Mouse (Mus musculus): ENCODE results near the gene Lrp6. TPM values are rescaled to one million over a fixed set of nuclear protein-coding genes. Genes with fewer than 3 reads are reported as not detected.

Gene Lrp6
- polyA plus RNA-seq, 1 experiment = 26.8 TPM

DNA sequence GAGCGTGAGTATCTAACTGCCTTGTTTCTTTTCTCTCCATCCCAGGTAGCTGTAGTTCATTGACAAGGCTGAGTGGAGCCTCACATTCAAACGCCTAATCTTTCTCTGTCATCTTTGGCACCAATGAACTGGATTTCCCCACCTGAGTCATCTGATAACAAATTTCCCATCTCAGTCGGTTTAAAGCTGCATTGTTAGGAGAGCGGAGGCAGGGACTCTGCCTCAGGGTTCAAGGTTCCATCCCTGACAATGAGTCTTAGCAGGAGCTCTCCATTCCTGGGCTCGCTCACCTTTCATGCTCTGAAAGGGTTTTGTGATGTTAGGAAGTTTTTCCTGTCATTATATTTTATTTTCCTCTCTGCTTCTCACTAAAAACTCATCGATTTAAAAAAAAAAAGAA lies 11.3 kb upstream of the Lrp6 start:
- DNase-seq (ENCODE audit: extremely low spot score in 1 of 2, low spot score in 1 of 2) = no peak

DNA sequence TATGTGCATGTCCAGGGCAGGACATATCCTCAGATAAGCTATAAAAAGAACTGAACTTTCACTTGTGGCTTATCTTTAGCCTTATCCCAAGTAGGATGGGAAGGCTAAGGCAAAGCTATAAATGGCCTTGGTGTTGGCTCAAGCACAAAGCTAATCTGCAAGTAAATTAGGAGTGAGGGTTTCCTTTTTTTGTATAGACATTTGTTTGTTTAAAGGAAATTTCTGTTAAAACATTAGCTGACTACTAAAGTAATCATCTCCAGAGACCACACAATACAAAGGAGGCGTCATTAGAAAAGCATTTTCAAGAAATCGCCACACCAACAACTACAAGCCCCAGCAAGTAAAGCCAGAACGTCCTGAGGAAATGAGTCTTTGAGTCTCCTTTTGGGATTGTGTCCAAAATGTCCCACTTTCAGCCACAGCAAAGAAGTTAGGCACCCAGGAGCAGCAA lies 8.6 kb upstream of the Lrp6 start:
- no peak for DNase-seq (ENCODE audit: extremely low spot score in 1 of 2, low spot score in 1 of 2)

DNA sequence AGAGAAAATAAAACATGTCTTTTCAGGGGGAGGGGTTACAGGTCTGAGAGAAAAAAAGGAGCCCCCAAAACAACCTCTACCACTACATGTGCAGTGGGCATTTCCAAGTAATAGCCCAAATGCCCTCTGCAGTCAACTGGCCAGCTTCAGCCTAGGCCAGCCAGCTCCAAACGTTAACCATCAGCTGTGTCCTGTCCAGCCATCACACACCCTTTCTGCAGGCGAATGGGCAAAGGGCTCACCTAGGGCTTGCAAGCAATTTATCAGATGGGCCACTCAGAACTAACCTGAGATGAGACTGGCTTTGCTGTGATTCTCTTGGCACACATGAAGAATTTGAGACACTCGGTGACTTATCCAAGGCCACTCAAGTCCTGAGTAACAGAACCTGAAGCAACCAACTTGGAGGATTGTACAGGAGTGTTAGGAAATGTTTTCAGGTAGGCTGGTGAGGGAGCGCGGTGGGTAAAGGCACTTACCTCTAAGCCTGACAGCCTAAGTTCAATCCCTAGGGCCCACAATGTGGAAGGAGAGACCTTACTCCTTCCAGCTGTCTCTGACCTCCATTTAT lies 1.3 kb upstream of the Lrp6 start:
- DNase-seq (ENCODE audit: extremely low spot score in 1 of 2, low spot score in 1 of 2) = no peak

DNA sequence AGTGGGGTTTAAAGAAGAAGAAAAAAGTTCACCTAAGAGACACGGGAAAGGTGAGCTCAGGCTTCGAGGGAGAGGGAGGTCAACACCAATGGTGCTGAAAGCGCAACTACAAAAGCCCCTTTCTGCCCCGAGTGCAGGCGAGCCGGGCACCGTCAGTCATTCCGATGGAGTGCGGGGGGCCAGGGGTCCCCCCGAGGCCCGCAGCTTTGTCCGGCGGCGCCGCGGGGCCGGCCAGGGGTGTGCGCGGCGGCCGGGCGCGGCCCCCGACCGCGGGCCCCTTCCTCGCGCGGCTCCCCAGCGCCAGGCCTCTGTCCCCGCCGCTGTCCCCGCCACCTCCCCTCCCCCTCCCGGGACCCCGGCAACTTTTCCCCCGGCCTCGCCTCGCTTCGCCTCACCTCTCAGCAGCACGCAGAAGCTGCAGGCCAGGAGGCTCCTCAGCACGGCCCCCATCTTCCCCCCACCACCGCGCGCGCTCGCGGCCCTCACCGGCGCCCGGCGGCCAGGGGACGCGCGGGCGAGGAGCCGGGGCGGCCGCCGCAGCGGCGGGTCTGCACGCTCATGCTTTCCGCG lies 432 bp downstream of the Lrp6 start:
- no peak for DNase-seq (ENCODE audit: extremely low spot score in 1 of 2, low spot score in 1 of 2)

DNA sequence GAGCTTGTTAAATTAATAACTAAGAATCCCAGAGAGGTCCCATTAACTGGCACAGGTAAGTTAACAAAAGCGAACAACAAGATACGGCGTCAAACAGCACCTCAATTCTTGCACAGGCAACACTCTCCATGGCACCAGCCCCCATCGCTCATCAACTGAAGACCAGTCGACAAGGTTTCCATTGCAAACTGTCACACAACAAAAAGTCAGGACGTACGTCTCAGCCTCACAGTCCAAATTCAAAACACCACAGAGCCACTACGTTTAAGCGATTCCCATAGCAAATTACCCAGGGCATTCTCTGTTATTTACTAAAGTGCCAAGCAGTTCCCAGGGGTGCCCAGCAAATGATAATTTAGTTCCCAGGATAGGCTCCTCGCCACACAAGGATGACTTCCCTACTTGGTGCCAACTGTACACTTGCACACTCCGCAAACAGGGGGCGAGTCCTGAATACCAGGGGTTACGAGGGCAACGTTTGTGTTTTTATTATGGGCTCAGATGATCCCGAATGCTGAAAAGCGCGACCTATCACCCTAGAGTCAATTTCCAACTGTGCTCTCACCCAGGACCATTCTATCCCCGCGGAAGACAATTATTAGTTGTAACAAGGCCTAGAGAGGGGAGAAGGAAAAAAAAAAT lies 1.0 kb downstream of the Lrp6 start:
- DNase-seq (ENCODE audit: extremely low spot score in 1 of 2, low spot score in 1 of 2) = no peak

DNA sequence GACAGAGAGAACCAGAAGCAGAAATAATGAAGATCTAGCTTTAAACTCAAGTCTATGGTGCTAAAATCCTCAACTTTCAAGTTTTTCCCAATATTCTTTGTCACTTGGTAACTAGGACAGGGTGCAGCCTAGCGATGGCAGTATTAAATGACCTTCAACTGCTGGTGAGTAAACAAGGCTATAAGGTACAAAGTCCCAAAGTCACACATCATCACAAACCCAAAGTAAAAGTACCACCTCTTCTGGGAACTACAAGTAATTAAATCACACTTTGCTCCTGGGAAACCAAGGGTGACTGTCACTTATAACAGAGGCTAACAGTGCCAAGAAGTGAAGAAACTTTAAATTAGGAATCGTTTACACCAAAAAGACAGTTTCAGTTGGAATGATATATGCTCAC lies 2.2 kb downstream of the Lrp6 start:
- DNase-seq (ENCODE audit: extremely low spot score in 1 of 2, low spot score in 1 of 2) = no peak

DNA sequence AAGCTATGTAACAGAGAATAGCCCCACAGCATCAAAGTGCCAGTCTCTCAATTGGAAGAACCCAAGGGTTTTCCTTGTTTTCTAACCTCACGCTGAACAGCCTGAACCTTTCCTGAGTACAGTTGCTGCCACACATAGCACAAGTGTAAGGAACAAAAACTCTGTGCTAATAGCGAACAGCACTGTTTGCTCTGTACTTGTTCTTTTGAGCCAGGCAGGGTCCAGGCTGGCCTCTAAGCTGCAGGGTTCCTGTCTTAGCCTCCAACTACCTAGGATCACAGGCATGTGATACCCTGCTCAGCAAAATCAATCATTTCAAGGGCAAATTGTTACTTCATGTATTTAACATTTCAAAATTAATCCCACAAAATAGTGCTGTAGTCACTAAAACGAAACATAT lies 7.1 kb downstream of the Lrp6 start:
- no peak for DNase-seq (ENCODE audit: extremely low spot score in 1 of 2, low spot score in 1 of 2)

DNA sequence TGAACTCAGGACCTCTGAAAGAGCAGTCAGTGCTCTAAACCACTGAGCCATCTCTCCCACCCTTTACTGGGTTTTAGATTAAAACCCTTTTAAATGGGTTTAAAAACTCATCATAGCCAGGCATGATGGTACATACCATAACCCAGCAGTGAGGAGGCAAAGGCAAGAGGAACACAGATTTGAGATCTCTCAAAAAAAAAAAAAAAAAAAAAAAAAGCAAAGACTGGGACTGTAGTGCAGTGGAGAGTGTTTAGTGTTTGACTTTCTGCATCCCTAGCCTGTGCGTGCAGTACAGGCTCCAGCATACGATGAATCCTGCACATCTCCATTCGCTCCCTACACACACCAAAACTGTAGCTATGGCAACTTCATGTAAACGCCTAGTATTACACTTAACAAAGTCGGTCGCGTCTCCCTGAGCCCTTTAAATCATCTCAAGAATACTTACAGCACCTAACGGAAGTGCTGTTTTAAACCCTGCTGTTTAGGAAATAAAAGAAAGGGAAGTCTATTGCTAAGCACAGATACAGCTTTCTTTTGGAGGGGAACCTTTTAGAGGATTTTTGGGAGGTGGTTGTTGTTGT lies 8.1 kb downstream of the Lrp6 start:
- DNase-seq (ENCODE audit: extremely low spot score in 1 of 2, low spot score in 1 of 2) = no peak

DNA sequence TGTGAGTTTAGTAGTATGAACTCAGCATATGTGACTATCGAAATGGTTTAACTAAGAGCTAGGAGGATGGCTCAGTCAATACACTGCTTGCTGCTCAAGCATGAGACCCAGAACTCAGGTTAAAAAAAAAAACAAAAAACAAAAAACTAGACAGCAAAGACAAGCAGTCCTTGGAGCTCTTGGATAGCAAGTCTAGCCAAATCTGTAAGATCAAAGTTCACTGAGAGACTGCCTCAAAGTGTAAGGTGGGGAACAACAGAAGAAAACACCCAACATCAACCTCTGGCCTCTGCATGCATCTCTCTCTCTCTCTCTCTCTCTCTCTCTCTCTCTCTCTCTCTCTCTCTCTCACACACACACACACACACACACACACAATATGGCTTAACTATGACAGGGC lies 9.7 kb downstream of the Lrp6 start:
- DNase-seq (ENCODE audit: extremely low spot score in 1 of 2, low spot score in 1 of 2) = no peak

DNA sequence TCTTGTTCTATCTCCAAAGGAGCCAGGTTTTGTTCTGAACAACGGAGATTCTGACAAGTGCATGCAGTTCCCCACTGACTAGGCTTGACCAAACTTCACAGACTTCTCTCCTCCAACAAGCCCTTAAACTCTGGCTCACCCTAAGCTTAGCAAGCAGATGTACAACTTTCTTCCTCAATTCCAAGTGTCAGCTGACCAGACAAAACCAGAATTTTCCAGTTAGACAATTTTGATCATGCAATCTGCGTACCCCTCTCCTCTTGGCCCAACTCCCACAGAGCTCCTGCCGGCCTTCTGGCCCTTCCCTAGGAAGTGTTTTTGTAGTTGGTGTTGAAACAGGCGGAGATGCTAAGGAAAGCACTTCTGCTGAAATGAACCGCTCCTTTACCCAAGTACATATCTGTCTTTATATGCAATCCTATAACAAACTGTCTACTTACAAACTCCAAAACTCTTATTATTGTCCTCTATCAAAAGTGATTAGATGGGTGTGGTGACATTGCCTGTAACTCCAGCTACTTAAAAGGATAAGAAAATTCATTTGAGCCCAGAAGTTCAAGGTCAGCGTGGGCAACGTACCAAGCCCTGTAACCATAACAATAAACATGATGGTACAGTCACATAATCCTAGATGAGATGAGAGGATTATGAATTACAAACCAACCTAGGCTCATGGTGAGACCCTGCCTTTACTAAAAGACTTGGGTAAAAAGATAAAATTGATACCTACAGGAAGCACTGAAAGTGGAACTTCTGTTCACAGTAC lies 10.4 kb downstream of the Lrp6 start:
- no peak for DNase-seq (ENCODE audit: extremely low spot score in 1 of 2, low spot score in 1 of 2)

DNA sequence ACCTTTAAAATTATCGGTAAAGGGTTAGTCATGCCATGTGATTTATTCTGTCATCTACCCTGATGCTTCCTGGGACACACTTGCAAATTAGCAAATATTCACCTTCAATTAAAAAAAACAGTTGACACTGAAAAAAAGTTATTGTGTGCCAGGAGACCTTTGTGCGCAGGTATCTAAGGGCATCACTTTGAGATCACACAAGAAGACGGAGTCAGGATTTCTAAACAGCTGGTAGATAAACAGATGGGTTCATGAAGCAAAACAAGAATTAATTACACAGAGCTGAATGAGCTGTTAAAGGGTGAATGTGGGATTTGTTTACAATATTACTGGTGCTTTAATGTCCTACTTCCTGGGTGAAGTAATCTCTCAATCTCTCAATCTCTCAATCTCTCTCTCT lies 11.6 kb downstream of the Lrp6 start:
- DNase-seq (ENCODE audit: extremely low spot score in 1 of 2, low spot score in 1 of 2) = no peak

DNA sequence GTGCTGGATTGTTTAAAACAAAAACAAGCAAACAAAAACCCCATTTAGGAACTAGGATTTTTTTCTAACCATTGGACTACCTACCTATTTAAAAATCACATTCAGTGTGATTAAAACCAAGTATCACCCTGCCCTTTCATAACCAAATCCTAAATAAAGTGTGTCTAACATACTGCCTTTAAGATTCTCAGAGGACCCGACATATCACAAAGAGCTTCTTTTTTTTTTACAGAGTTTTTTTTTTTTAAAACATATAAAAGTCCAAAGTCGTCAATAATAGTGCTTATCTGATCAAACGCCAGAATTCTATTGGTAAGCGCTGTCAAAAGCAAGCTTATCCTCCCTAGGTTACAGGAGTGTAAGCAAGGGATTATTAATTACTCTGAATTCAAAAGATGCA lies 12.5 kb downstream of the Lrp6 start:
- no peak for DNase-seq (ENCODE audit: extremely low spot score in 1 of 2, low spot score in 1 of 2)

DNA sequence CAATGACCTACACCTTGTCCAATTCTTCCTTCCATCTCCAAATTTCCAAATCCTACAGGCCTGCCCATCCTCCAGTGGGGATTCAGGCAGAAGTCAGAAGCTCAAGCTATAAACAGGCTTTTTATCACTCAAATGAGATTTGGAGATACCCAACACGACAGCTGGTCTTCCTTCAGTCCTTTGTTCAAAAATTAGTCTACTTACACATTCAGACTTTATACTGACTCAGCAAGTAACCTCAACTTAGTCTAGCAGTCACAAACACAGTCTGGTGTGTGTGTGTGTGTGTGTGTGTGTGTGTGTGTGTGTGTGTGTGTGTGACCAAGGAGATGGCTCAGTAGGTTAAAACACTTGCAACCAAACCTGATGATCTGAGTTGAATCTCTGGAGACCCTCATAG lies 15.8 kb downstream of the Lrp6 start:
- DNase-seq (ENCODE audit: extremely low spot score in 1 of 2, low spot score in 1 of 2) = no peak

DNA sequence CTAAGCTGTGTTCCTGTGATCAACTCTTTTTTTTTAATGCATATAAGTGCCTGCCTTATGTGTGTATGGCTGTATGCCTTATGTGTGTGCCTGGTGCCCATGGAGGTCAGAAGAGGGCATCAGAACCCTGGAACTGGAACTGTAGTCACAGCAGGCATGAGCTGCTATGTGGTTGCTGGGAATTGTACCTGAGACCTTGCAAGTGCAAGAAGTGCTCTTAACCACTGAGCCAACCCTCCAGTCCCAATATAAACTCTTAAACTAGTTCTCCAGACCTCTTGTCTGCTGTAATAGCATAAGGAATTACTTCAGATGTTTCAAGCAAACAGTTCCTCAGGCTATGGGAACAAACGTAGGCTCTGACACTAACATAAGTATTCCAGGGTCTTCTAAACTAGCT lies 16.4 kb downstream of the Lrp6 start:
- no peak for DNase-seq (ENCODE audit: extremely low spot score in 1 of 2, low spot score in 1 of 2)

DNA sequence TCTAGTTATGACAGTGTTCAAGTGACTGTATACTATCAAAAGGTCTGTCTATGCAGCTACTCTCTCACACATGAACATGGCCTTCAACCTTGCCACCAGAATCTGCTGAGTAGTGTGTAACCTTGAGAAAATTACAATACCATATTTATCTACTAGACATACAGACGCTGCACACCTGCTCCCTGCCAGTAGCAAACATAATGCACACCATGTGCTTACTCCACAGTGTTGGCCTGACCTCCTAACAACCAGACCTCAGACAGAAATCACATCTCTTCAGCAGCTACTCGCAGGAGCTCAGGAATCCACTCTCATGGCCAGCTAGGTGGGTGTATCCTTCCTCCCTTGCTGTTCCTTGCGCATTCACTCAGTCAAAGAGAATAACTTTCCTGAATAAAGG lies 21.9 kb downstream of the Lrp6 start:
- no peak for DNase-seq (ENCODE audit: extremely low spot score in 1 of 2, low spot score in 1 of 2)

DNA sequence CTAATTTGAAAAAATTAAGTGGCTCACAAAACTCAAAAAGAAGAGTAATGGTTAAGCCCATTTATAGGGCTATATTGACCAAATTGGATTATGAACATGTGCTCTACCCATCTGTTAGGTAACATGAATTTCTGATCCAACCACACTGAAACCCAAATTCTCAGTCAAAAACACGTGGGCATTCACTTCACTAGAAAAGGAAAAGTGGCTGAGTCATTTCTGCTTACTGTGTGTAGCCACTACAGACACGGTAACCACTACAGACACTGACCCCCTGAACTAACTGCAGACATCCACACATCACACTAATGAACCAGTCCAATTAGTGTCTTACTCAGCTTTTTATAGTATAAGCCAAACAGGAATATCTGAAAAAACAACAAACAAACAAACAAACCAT lies 22.7 kb downstream of the Lrp6 start:
- DNase-seq (ENCODE audit: extremely low spot score in 1 of 2, low spot score in 1 of 2) = peak in 1 of 2 experiments; percentile 52

DNA sequence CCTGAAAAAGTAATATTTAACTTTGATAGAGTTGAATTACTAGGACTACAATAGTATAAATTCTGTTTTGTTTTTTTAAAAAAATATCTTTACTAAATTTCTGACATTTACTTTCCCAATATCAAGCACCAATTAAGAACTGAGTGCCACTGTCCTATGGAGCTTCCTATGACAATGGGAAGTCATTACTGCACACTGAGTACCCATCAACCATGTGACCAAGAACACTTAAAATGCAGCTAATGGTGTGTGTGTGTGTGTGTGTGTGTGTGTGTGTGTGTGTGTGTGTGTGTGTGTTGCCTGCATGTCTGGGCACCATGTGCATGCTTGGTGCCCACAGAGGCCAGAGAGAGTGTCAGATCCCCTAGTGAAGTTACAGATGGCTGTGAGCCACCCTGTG lies 23.2 kb downstream of the Lrp6 start:
- DNase-seq (ENCODE audit: extremely low spot score in 1 of 2, low spot score in 1 of 2) = no peak

DNA sequence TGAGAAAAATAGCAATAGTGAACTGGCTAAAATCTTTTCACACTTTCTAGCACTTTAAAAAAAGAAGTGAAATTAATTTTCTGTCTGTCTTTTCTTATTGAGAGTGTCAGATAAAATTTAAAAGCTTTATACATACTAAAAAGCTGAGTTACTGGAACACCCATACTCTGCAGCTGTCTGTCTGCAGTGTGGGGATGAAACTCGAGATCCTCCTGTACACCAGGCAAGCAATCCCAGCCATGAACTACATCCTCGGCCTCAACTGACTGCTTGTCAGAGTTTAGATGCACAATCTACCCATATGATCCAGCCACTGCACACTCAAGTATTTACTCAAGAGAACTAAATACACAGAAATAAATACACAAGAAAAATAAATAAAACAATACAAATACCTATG lies 24.4 kb downstream of the Lrp6 start:
- no peak for DNase-seq (ENCODE audit: extremely low spot score in 1 of 2, low spot score in 1 of 2)

DNA sequence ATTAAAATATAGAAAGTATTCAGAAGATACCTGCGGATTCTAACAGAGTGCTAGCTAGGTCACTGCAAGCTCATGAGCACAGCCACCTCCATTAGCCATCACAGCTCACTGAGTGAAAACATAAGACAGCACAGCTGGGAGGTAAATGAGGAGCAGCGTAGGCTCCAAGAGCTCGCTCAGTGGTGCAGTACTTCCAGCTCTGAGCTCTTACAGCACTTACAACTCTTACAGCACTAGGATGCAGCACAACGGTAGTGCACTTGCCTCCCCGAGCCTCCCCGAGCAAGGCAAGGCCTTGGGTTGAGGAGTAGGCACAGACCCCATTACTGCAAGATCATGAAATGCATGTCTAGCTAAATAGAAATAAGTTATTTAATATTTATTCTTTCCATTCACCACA lies 26.6 kb downstream of the Lrp6 start:
- DNase-seq (ENCODE audit: extremely low spot score in 1 of 2, low spot score in 1 of 2) = no peak

DNA sequence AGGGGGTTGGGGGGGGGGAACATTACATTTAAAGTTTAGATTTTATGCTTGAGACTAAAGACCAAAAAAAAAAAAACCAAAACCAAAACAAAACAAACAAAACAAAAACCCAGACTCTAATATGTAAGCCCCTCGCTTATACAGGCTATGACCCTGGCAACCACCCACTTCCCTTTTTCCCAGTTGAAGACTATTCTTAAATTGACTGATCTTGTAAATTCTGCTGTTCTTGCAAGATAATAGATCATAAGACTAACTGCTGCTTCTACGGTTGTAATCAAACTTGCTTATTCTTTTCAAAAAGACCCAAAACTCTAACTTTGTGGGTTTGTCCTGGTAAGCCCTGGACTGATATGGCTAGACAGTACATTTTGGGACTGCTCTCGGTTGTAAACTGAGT lies 27.3 kb downstream of the Lrp6 start:
- no peak for DNase-seq (ENCODE audit: extremely low spot score in 1 of 2, low spot score in 1 of 2)

DNA sequence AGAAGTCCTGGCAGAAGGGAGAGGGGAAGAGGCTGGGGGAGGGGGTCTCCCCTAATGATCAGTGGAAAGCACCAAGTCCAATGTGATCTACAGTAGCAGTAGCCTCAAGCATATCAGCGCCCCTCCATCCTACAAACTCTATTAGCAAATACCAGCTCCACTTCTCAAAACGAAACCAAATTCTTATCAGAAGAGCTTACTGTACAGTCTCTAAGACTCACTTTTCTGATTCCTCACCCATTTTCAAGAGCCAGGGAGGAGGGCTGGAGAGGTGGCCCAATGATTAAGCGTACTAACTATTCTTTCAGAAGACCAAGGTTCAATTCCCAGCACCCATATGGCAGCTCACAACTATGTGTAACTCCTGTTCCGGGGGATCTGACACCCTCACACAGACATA lies 28.0 kb downstream of the Lrp6 start:
- DNase-seq (ENCODE audit: extremely low spot score in 1 of 2, low spot score in 1 of 2) = no peak
